In genomic region chr7:80059064-80059838, GRCm38 (mm10) we compare ENCODE assay signal across 1 mouse cellular context.
TF ChIP-seq lines count a peak whose summit lies in the region.

No protein-coding gene starts in this region.

TF ChIP-seq in CH12.LX, 34 proteins besides CTCF, POLR2A, EP300 and RAD21 (continued from another document):
- TF ChIP-seq SMC3 (IDR thresholded peaks at IDR 0.05; ENCODE audit: low read depth, low read length) = no peak
- TF ChIP-seq ZMIZ1 (IDR thresholded peaks at IDR 0.05; ENCODE audit: low read depth, low read length) = 0 out of 2 replicates have a peak, but pooled peaks have one; percentile 62
- TF ChIP-seq ZNF384 (IDR thresholded peaks at IDR 0.05; ENCODE audit: low read depth, low read length) = peak; percentile 7; the same call in 1 of the 2 replicates
- no peak; the same call in 1 of the 2 replicates for TF ChIP-seq SIN3A (IDR thresholded peaks at IDR 0.05; ENCODE audit: low read length)
- TF ChIP-seq MAFK (IDR thresholded peaks at IDR 0.05; ENCODE audit: insufficient replicate concordance, low read length) = peak; percentile 5; the same call in 1 of the 2 replicates
- peak; percentile 57 for TF ChIP-seq MEF2A (IDR thresholded peaks at IDR 0.05; ENCODE audit: borderline replicate concordance, low read depth, low read length)
- peak; percentile 56 for TF ChIP-seq IRF4 (IDR thresholded peaks at IDR 0.05; ENCODE audit: low read depth, low read length)
- TF ChIP-seq JUN (IDR thresholded peaks at IDR 0.05; ENCODE audit: insufficient read depth, low read depth, low read length) = 0 out of 2 replicates have a peak, but pooled peaks have one; percentile 36
- TF ChIP-seq MYC (IDR thresholded peaks at IDR 0.05; ENCODE audit: low read depth, low read length) = 0 out of 2 replicates have a peak, but pooled peaks have one; percentile 20
- no peak for TF ChIP-seq ZC3H11A (IDR thresholded peaks at IDR 0.05; ENCODE audit: low read depth, low read length)
- peak; percentile 96 for TF ChIP-seq CHD1 (IDR thresholded peaks at IDR 0.05; ENCODE audit: low read depth, low read length)
- peak; percentile 39 for TF ChIP-seq BHLHE40 (IDR thresholded peaks at IDR 0.05; ENCODE audit: low read depth, low read length)
- TF ChIP-seq HCFC1 (IDR thresholded peaks at IDR 0.05; ENCODE audit: low read depth, low read length) = peak; percentile 7; the same call in 1 of the 2 replicates
- 0 out of 2 replicates have a peak, but pooled peaks have one; percentile 16 for TF ChIP-seq MXI1 (IDR thresholded peaks at IDR 0.05; ENCODE audit: low read depth, low read length)
TF ChIP-seq in CH12.LX: peak in this region for 20.
